Mouse (Mus musculus) CD8-positive naive resting alpha-beta T cell, adult 57 days (primary cell): Measurements from ENCODE around the gene Galnt4. TPM values are rescaled to one million over a fixed set of nuclear protein-coding genes. Genes with fewer than 3 reads are reported as not detected.

Experiments used
- total RNA-seq: library from RNA; stranded (reverse); gene quantifications from one replicate; pipeline ENCODE4 v1.2.4, GENCODE M21; 2023

Gene Galnt4
- 18.4 TPM for total RNA-seq

DNA sequence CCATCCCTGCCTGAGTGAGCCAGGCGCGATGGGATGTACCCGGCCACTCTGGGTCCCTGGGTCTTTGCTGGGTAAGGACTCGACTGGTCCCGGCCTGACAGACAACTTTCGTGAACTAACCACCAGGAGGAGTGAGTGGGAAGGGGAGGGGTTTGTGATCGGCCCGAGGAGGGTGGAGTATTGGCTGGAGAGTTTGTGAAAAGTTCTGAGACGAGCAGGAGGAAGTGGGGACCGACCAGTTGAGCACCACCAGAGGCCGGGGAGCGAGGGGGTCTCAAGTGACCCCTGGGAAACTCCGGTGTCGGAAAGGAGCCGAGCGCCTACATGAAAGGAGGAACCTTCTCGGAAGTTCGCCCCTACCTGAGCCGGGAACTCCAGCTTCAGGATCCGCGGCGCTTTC, at the start of gene Galnt4:
Gene Galnt4, plus strand, starts transcription at position 196 of the 400 bp plus-strand sequence.

DNA sequence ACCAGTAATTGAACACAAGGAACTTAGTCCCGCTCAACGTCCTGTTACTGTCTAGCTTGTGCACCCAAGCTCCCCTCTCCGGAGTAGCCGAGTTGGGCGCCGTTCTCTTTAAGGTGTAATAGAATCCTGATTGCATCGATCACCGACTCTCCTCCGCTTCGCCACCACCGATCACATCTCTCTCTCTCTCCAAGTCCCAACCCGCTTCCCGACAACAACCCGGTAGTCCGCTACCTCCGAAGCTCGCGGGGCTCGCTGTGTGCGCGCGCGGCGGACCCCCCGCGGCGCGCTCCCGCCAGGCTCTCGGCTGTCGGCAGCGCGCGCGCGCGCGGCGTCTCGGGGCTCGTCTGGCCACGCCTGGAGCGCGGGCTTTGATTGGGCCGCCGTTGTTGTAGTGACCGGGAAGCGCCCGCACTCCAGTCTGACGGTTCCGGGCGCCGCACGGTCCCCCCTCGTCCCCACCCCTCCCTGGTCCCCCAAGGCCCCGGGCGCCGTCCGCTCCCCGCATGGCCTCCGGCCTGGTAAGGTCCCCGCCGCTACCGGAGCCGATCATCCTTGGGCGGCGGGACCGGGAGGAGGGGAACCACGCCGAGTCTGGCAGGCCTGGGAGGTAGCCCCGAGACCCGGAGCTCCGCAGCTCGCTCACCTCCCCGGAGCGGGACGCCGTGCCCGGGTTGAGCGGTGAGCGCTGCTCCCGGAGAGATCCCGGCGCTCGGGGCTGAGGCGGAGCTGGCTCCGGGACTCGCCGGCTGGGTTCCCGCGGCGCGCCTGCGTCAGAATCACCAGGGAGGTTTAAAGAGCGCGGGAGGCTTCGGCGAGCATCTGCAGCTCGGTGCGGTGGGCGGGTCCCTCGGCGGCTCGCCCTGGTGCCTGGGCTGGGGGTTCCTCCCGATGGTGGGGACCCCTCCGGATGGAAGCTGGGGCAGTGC, 992 bp upstream of the Galnt4 start, which contains the start of gene Poc1b:
Gene Poc1b, plus strand, starts transcription at position 334 of the 929 bp plus-strand sequence.

DNA sequence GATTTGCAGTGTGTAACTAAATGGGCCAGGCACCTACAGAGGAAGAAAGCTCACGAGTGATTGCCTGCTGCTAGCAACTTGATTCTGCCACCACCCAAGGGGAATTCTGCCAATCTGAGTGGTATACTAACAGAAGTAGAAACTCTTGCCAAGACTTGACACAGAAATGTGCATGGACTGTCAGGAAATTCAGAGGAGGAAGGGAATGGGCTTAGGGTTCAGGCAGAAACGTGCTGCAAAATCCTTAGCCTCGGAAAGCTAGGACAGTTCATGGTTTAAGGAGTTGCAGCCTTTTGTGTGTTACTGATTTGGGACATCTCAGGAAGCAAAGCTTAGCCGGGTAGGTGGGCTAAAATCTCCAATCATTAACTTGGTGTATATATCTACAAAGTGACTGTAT, 18.3 kb downstream of the Galnt4 start, which contains the start of gene Phxr2:
Gene Phxr2, minus strand, starts transcription at position 101 of the 400 bp plus-strand sequence.

Other genes starting within 250 kb of the Galnt4 start
- gene Atp2b1, start 193.8 kb upstream of the Galnt4 start, total RNA-seq = 124 TPM
- 25.9 TPM for gene Poc1b, start 1.1 kb upstream of the Galnt4 start, total RNA-seq
- 0.46 TPM for gene Phxr2, start 18.2 kb downstream of the Galnt4 start, total RNA-seq
- 69.7 TPM for gene Dusp6, start 155.1 kb downstream of the Galnt4 start, total RNA-seq